Mouse (Mus musculus) myocyte (in vitro differentiated cells): ENCODE measurements around the gene Gng12.

ENCODE experiments used
- POLR2A ChIP-seq: IDR thresholded peaks from one replicate; pipeline ENCODE4 v1.6.1; 2011; ENCODE audit warnings: low read depth, mild to moderate bottlenecking, control low read depth, moderate library complexity; ENCODE audit not compliant: insufficient read length
- POLR2AphosphoS2 ChIP-seq: IDR thresholded peaks from one replicate; pipeline ENCODE4 v1.6.1; 2011; ENCODE audit warnings: low read depth, control low read depth; ENCODE audit not compliant: insufficient read length
- TCF12 ChIP-seq: IDR thresholded peaks from one replicate; pipeline ENCODE4 v1.6.1; 2011; ENCODE audit warnings: mild to moderate bottlenecking, control low read depth; ENCODE audit not compliant: poor library complexity, insufficient read depth, severe bottlenecking
- USF1 ChIP-seq: IDR thresholded peaks from one replicate; pipeline ENCODE4 v1.6.1; 2011; ENCODE audit warnings: low read depth, mild to moderate bottlenecking, control low read depth, moderate library complexity

- no peak for TF ChIP-seq POLR2AphosphoS2
- TF ChIP-seq USF1: no peak
- no peak for TF ChIP-seq POLR2A
- no peak for TF ChIP-seq TCF12
Observed at GRCm38 (mm10) chr6:66998645-66999044, 102.4 kb downstream of the Gng12 start.
